Mouse (Mus musculus): ENCODE data around the gene Nppb. TPM values are rescaled to one million over a fixed set of nuclear protein-coding genes. Genes with fewer than 3 reads are reported as not detected.

Gene Nppb
- polyA plus RNA-seq, 1 experiment from 2014 or later, result 234 TPM

- no peaks in the 10 kb centered on the region for H3K4me1 ChIP-seq (ENCODE audit: control insufficient read depth in 2 of 2, insufficient read depth in 2 of 2, low read length in 2 of 2)
- 70% methylated on average over 2 of the region's 2 CpGs for WGBS
- no peak for ATAC-seq (ENCODE audit: insufficient number of reproducible peaks, insufficient read depth, low FRiP score, low read depth)
Measured at GRCm38 (mm10) chr4:148018410-148018809, 32.8 kb downstream of the Nppb start.

GRCm38 (mm10) chr4:148024003-148024402, 38.4 kb downstream of the Nppb start:
- H3K36me3 ChIP-seq (ENCODE audit: control insufficient read depth, insufficient read depth, low read length), result peaks cover 92% of the 10 kb centered on the region
- H3K27me3 ChIP-seq (ENCODE audit: control insufficient read depth, insufficient read depth, low read length), result no peaks in the 10 kb centered on the region
- no peak overlapping the region for H3K4me3 ChIP-seq (ENCODE audit: control insufficient read depth in 1 of 2, insufficient read depth in 1 of 2, low read depth in 1 of 2, low read length in 2 of 2)
- no peak for ATAC-seq (ENCODE audit: insufficient number of reproducible peaks, insufficient read depth, low FRiP score, low read depth)
- no peak overlapping the region for H3K27ac ChIP-seq (replicated peaks in 1 of 2; ENCODE audit: control insufficient read depth in 1 of 2, insufficient read depth in 1 of 2, low read depth in 2 of 2, low read length in 2 of 2)
- no peaks in the 10 kb centered on the region for H3K4me1 ChIP-seq (ENCODE audit: control insufficient read depth in 2 of 2, insufficient read depth in 2 of 2, low read length in 2 of 2)
- H3K4me2 ChIP-seq (ENCODE audit: low read length), result no peak overlapping the region
- 88% methylated on average over 3 of the region's 3 CpGs for WGBS
- H3K9me3 ChIP-seq (ENCODE audit: control insufficient read depth, low read length), result no peaks in the 10 kb centered on the region
- H3K9ac ChIP-seq (ENCODE audit: low read length), result no peak overlapping the region

More at GRCm38 (mm10) chr4:148018410-148018809, 32.8 kb downstream of the Nppb start:
- H3K27me3 ChIP-seq (ENCODE audit: control insufficient read depth, insufficient read depth, low read length), result no peaks in the 10 kb centered on the region
- no peak overlapping the region for H3K4me3 ChIP-seq (ENCODE audit: control insufficient read depth in 1 of 2, insufficient read depth in 1 of 2, low read depth in 1 of 2, low read length in 2 of 2)
- H3K9me3 ChIP-seq (ENCODE audit: control insufficient read depth, low read length), result no peaks in the 10 kb centered on the region
- no peak overlapping the region for H3K4me2 ChIP-seq (ENCODE audit: low read length)
- no peak overlapping the region for H3K9ac ChIP-seq (ENCODE audit: low read length)
- no peak overlapping the region for H3K27ac ChIP-seq (replicated peaks in 1 of 2; ENCODE audit: control insufficient read depth in 1 of 2, insufficient read depth in 1 of 2, low read depth in 2 of 2, low read length in 2 of 2)
- H3K36me3 ChIP-seq (ENCODE audit: control insufficient read depth, insufficient read depth, low read length), result peaks cover 96% of the 10 kb centered on the region

GRCm38 (mm10) chr4:148029297-148029696, 43.7 kb downstream of the Nppb start:
- Histone ChIP-seq H3K36me3 (ENCODE audit: control insufficient read depth, insufficient read depth, low read length) (peaks cover 72% of the 10 kb centered on the region), H3K4me3 (ENCODE audit: control insufficient read depth in 1 of 2, insufficient read depth in 1 of 2, low read depth in 1 of 2, low read length in 2 of 2) (no peak overlapping the region)
- WGBS, result 96% methylated on average over 7 of the region's 7 CpGs

GRCm38 (mm10) chr4:148030506-148030905, 44.9 kb downstream of the Nppb start:
- H3K36me3 ChIP-seq (ENCODE audit: control insufficient read depth, insufficient read depth, low read length), result peaks cover 67% of the 10 kb centered on the region
- ATAC-seq (ENCODE audit: insufficient number of reproducible peaks, insufficient read depth, low FRiP score, low read depth), result no peak
- 83% methylated on average over 5 of the region's 5 CpGs for WGBS

More at GRCm38 (mm10) chr4:148029297-148029696, 43.7 kb downstream of the Nppb start:
- H3K27me3 ChIP-seq (ENCODE audit: control insufficient read depth, insufficient read depth, low read length), result no peaks in the 10 kb centered on the region
- no peak overlapping the region for H3K27ac ChIP-seq (replicated peaks in 1 of 2; ENCODE audit: control insufficient read depth in 1 of 2, insufficient read depth in 1 of 2, low read depth in 2 of 2, low read length in 2 of 2)
- no peak for ATAC-seq (ENCODE audit: insufficient number of reproducible peaks, insufficient read depth, low FRiP score, low read depth)
- no peak overlapping the region for H3K9ac ChIP-seq (ENCODE audit: low read length)
- no peak overlapping the region for H3K4me2 ChIP-seq (ENCODE audit: low read length)
- no peaks in the 10 kb centered on the region for H3K4me1 ChIP-seq (ENCODE audit: control insufficient read depth in 2 of 2, insufficient read depth in 2 of 2, low read length in 2 of 2)
- no peaks in the 10 kb centered on the region for H3K9me3 ChIP-seq (ENCODE audit: control insufficient read depth, low read length)

GRCm38 (mm10) chr4:148033858-148034410, 48.3 kb downstream of the Nppb start:
- no peak overlapping the region for H3K27ac ChIP-seq (replicated peaks in 1 of 2; ENCODE audit: control insufficient read depth in 1 of 2, insufficient read depth in 1 of 2, low read depth in 2 of 2, low read length in 2 of 2)
- peaks cover 0 to 8% of the 10 kb centered on the region in 2 experiments; a peak in 3 of 4 replicates for H3K4me1 ChIP-seq (ENCODE audit: control insufficient read depth in 2 of 2, insufficient read depth in 2 of 2, low read length in 2 of 2)
- no peak overlapping the region for H3K9ac ChIP-seq (ENCODE audit: low read length)
- H3K27me3 ChIP-seq (ENCODE audit: control insufficient read depth, insufficient read depth, low read length), result no peaks in the 10 kb centered on the region
- ATAC-seq (ENCODE audit: insufficient number of reproducible peaks, insufficient read depth, low FRiP score, low read depth), result no peak
- 81% methylated on average over 7 of the region's 7 CpGs for WGBS
- no peaks in the 10 kb centered on the region for H3K9me3 ChIP-seq (ENCODE audit: control insufficient read depth, low read length)
- no peak overlapping the region for H3K4me3 ChIP-seq (ENCODE audit: control insufficient read depth in 1 of 2, insufficient read depth in 1 of 2, low read depth in 1 of 2, low read length in 2 of 2)
- no peak overlapping the region for H3K4me2 ChIP-seq (ENCODE audit: low read length)
- H3K36me3 ChIP-seq (ENCODE audit: control insufficient read depth, insufficient read depth, low read length), result peaks cover 46% of the 10 kb centered on the region

More at GRCm38 (mm10) chr4:148030506-148030905, 44.9 kb downstream of the Nppb start:
- H3K9ac ChIP-seq (ENCODE audit: low read length), result no peak overlapping the region
- no peaks in the 10 kb centered on the region for H3K27me3 ChIP-seq (ENCODE audit: control insufficient read depth, insufficient read depth, low read length)
- H3K27ac ChIP-seq (replicated peaks in 1 of 2; ENCODE audit: control insufficient read depth in 1 of 2, insufficient read depth in 1 of 2, low read depth in 2 of 2, low read length in 2 of 2), result no peak overlapping the region
- no peaks in the 10 kb centered on the region for H3K9me3 ChIP-seq (ENCODE audit: control insufficient read depth, low read length)
- no peak overlapping the region for H3K4me3 ChIP-seq (ENCODE audit: control insufficient read depth in 1 of 2, insufficient read depth in 1 of 2, low read depth in 1 of 2, low read length in 2 of 2)
- H3K4me1 ChIP-seq (ENCODE audit: control insufficient read depth in 2 of 2, insufficient read depth in 2 of 2, low read length in 2 of 2), result no peaks in the 10 kb centered on the region
- H3K4me2 ChIP-seq (ENCODE audit: low read length), result no peak overlapping the region

- H3K27me3 ChIP-seq (ENCODE audit: control insufficient read depth, insufficient read depth, low read length), result no peaks in the 10 kb centered on the region
- H3K36me3 ChIP-seq (ENCODE audit: control insufficient read depth, insufficient read depth, low read length), result peaks cover 35% of the 10 kb centered on the region
- no peak overlapping the region for H3K4me3 ChIP-seq (ENCODE audit: control insufficient read depth in 1 of 2, insufficient read depth in 1 of 2, low read depth in 1 of 2, low read length in 2 of 2)
- no peak overlapping the region for H3K4me2 ChIP-seq (ENCODE audit: low read length)
- no peak overlapping the region for H3K9ac ChIP-seq (ENCODE audit: low read length)
- peaks cover 10 to 21% of the 10 kb centered on the region in 2 experiments for H3K4me1 ChIP-seq (ENCODE audit: control insufficient read depth in 2 of 2, insufficient read depth in 2 of 2, low read length in 2 of 2)
- ATAC-seq (ENCODE audit: insufficient number of reproducible peaks, insufficient read depth, low FRiP score, low read depth), result no peak
- no peaks in the 10 kb centered on the region for H3K9me3 ChIP-seq (ENCODE audit: control insufficient read depth, low read length)
- no peak overlapping the region for H3K27ac ChIP-seq (replicated peaks in 1 of 2; ENCODE audit: control insufficient read depth in 1 of 2, insufficient read depth in 1 of 2, low read depth in 2 of 2, low read length in 2 of 2)
- 88% methylated on average over 3 of the region's 3 CpGs for WGBS
Measured at GRCm38 (mm10) chr4:148035440-148035839, 49.9 kb downstream of the Nppb start.

Other genes with a start within 250 kb of the Nppb start
- 10.2 and 10.3 TPM in 2 replicates for gene Zfp984, start 176.0 kb upstream of the Nppb start, polyA plus RNA-seq (2014; fragmentation: Nextera tagmentation; extraction: Ambion mirVana)
- gene Zfp933, start 137.4 kb upstream of the Nppb start, polyA plus RNA-seq (2014; fragmentation: Nextera tagmentation; extraction: Ambion mirVana), result 3.9 and 4.4 TPM in 2 replicates
- gene Miip, start 117.0 kb upstream of the Nppb start, polyA plus RNA-seq (2014; fragmentation: Nextera tagmentation; extraction: Ambion mirVana), result 18.9 and 23.0 TPM in 2 replicates
- 8.8 and 9.2 TPM in 2 replicates for gene Fv1, start 116.8 kb upstream of the Nppb start, polyA plus RNA-seq (2014; fragmentation: Nextera tagmentation; extraction: Ambion mirVana)
- 107 and 117 TPM in 2 replicates for gene Mfn2, start 81.1 kb upstream of the Nppb start, polyA plus RNA-seq (2014; fragmentation: Nextera tagmentation; extraction: Ambion mirVana)
- gene Plod1, start 49.0 kb upstream of the Nppb start, polyA plus RNA-seq (2014; fragmentation: Nextera tagmentation; extraction: Ambion mirVana), result 50.1 and 50.7 TPM in 2 replicates
- 19.3 and 22.1 TPM in 2 replicates for gene 2510039O18Rik, start 44.9 kb upstream of the Nppb start, polyA plus RNA-seq (2014; fragmentation: Nextera tagmentation; extraction: Ambion mirVana)
- 7,026 and 7,623 TPM in 2 replicates for gene Nppa, start 14.9 kb downstream of the Nppb start, polyA plus RNA-seq (2014; fragmentation: Nextera tagmentation; extraction: Ambion mirVana)
- 5.4 and 6.1 TPM in 2 replicates for gene Clcn6, start 53.0 kb downstream of the Nppb start, polyA plus RNA-seq (2014; fragmentation: Nextera tagmentation; extraction: Ambion mirVana)
- gene Mthfr, start 53.3 kb downstream of the Nppb start, polyA plus RNA-seq (2014; fragmentation: Nextera tagmentation; extraction: Ambion mirVana), result 8.7 and 9.7 TPM in 2 replicates
- 19.5 and 20.0 TPM in 2 replicates for gene Agtrap, start 102.2 kb downstream of the Nppb start, polyA plus RNA-seq (2014; fragmentation: Nextera tagmentation; extraction: Ambion mirVana)
- 40.9 and 42.1 TPM in 2 replicates for gene Mad2l2, start 144.6 kb downstream of the Nppb start, polyA plus RNA-seq (2014; fragmentation: Nextera tagmentation; extraction: Ambion mirVana)
- gene Draxin, start 144.9 kb downstream of the Nppb start, polyA plus RNA-seq (2014; fragmentation: Nextera tagmentation; extraction: Ambion mirVana), result not detected in 2 replicates
- gene Fbxo6, start 166.4 kb downstream of the Nppb start, polyA plus RNA-seq (2014; fragmentation: Nextera tagmentation; extraction: Ambion mirVana), result 18.5 and 18.8 TPM in 2 replicates
- 28.3 and 31.2 TPM in 2 replicates for gene Fbxo44, start 174.7 kb downstream of the Nppb start, polyA plus RNA-seq (2014; fragmentation: Nextera tagmentation; extraction: Ambion mirVana)
- gene Fbxo2, start 174.8 kb downstream of the Nppb start, polyA plus RNA-seq (2014; fragmentation: Nextera tagmentation; extraction: Ambion mirVana), result 0.15 TPM in 1 of 2 replicates, not detected in the other